Mouse (Mus musculus) liver, embryonic 12.5 days (tissue): ENCODE results near the gene Kcnip1. TPM values are rescaled to one million over a fixed set of nuclear protein-coding genes. Genes with fewer than 3 reads are reported as not detected.

Source experiments
- ATAC-seq: fragments of 200-750 bp; cut with Nextera tagmentation; 2 replicates; pipeline ENCODE4 v1.8.0; 2017; ENCODE audit warnings: moderate number of reproducible peaks, mild to moderate bottlenecking, moderate library complexity
- H3K27ac ChIP-seq: fragments of 300-500 bp; sonication (generic); 2 replicates; pipeline ENCODE4 v1.5.1; 2016; ENCODE audit warnings: mild to moderate bottlenecking
- H3K27me3 ChIP-seq: fragments of 300-500 bp; sonication (generic); replicated peaks from 2 replicates; pipeline ENCODE4 v1.6.1; 2016; ENCODE audit warnings: mild to moderate bottlenecking, moderate library complexity
- H3K36me3 ChIP-seq: fragments of 300-500 bp; sonication (generic); 2 replicates; pipeline ENCODE4 v1.6.1; 2016; ENCODE audit warnings: mild to moderate bottlenecking, moderate library complexity
- H3K4me1 ChIP-seq: fragments of 300-500 bp; sonication (generic); 2 replicates; pipeline ENCODE4 v1.6.1; 2016
- H3K4me2 ChIP-seq: fragments of 300-500 bp; sonication (generic); 2 replicates; pipeline ENCODE4 v1.6.1; 2016; ENCODE audit warnings: mild to moderate bottlenecking, moderate library complexity
- H3K4me3 ChIP-seq: fragments of 300-500 bp; sonication (generic); 2 replicates; pipeline ENCODE4 v1.5.1; 2016; ENCODE audit warnings: mild to moderate bottlenecking, moderate library complexity
- H3K9ac ChIP-seq: fragments of 300-500 bp; sonication (generic); 2 replicates; pipeline ENCODE4 v1.6.1; 2016; ENCODE audit warnings: mild to moderate bottlenecking, moderate library complexity
- H3K9me3 ChIP-seq: fragments of 300-500 bp; sonication (generic); replicated peaks from 2 replicates; pipeline ENCODE4 v1.6.1; 2016; ENCODE audit warnings: mild to moderate bottlenecking, moderate library complexity
- WGBS: fragments of 180-500 bp; shearing (Covaris S2); methylation state at CpG from one replicate; pipeline ENCODE4 v1.1.7; 2016; ENCODE audit not compliant: insufficient replicate concordance; 5-methylcytosine and 5-hydroxymethylcytosine counted together
- polyA plus RNA-seq: library from polyadenylated mRNA; unstranded; fragments of >200 nt; fragmentation: Nextera tagmentation; extraction: Ambion mirVana; gene quantifications from 2 replicates; pipeline ENCODE4 v1.2.1, GENCODE M21; 2016

Kcnip1 gene
- polyA plus RNA-seq, 1 experiment from 2014 or later = 0.39 TPM

DNA sequence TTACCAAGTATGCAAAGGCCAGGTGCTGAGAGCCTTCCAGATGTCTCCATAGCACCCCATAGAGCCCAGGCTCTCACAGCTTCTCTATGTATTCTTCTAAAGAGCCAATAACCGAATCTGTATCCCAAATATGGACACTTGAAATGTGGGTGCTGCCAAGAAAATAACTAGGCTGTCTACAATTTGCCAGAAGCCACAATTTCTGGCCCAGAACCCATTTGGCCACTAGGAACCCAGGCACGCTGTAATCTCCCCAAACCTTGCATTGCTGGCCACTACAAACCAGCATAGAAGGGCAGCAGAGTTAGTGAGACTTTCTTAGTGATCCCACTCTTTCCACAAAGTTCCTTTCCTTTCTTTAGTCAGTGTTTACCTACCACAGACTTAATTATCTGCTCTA is 17.8 kb downstream of the Kcnip1 start:
- no peak overlapping the region for H3K27ac ChIP-seq
- H3K9me3 ChIP-seq = no peaks in the 10 kb centered on the region
- ATAC-seq = no peak
- H3K4me3 ChIP-seq = no peak overlapping the region
- H3K27me3 ChIP-seq = no peaks in the 10 kb centered on the region
- H3K4me1 ChIP-seq = no peaks in the 10 kb centered on the region
- no peak overlapping the region for H3K9ac ChIP-seq
- no peak overlapping the region for H3K4me2 ChIP-seq
- no peaks in the 10 kb centered on the region for H3K36me3 ChIP-seq
- 55% methylated on average over 2 of the region's 2 CpGs for WGBS

GRCm38 (mm10) chr11:33974341-33975040 is 18.5 kb downstream of the Kcnip1 start:
- H3K4me3 ChIP-seq = no peak overlapping the region
- H3K4me2 ChIP-seq = no peak overlapping the region
- no peak overlapping the region for H3K27ac ChIP-seq
- no peak overlapping the region for H3K9ac ChIP-seq
- no peaks in the 10 kb centered on the region for H3K9me3 ChIP-seq
- no peaks in the 10 kb centered on the region for H3K36me3 ChIP-seq
- 70% methylated on average over 14 of the region's 14 CpGs for WGBS
- no peaks in the 10 kb centered on the region for H3K4me1 ChIP-seq
- no peaks in the 10 kb centered on the region for H3K27me3 ChIP-seq
- ATAC-seq = no peak

DNA sequence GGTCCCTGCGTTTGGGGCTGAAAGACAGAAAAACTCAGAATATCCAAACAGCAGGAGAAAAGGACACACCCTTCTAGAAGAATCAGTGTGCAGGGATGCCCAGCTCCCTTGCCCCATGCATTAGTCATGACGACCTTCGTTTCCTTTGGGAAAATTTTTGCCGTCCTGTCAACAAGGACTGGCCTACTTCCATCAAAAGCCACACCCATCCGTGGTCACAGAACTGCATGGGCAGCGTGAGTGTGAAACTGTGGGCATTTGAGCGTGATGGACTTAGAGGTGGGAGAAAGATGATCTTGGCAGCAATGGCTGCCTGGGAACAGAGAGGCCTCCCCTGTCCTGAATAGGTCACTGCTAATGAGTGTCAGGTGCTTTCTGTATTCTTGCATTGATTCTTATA is 20.8 kb downstream of the Kcnip1 start:
- WGBS = 65% methylated on average over 7 of the region's 7 CpGs
- Histone ChIP-seq H3K27me3 (no peaks in the 10 kb centered on the region), H3K4me3 (no peak overlapping the region), H3K27ac (no peak overlapping the region), H3K9ac (no peak overlapping the region), H3K9me3 (no peaks in the 10 kb centered on the region), H3K36me3 (no peaks in the 10 kb centered on the region), H3K4me1 (0 out of 2 replicates have a peak, but pooled peaks cover 6% of the 10 kb centered on the region), H3K4me2 (no peak overlapping the region)
- no peak for ATAC-seq

DNA sequence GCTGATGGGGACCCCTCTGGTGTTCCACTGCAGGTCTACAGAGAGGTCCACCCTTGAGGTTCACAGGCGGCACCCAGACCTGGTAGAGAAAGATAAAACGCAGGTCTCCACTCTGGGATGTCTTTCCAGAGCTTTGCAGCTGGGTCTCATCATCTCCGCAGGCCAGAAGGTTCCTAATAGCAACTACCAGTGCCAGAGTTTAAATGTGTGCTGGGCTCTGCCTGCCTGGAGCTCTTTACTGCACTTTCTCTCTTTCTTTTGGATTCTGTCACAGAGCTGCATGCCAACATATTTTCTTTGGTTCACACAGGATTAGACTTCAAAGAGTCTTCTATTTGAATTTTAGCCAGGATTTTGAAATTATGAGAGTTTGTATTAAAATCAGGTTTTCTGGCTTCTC is 23.8 kb downstream of the Kcnip1 start:
- ATAC-seq = no peak
- Histone ChIP-seq H3K4me1 (0 out of 2 replicates have a peak, but pooled peaks cover 6% of the 10 kb centered on the region), H3K36me3 (no peaks in the 10 kb centered on the region), H3K4me3 (no peak overlapping the region), H3K4me2 (no peak overlapping the region), H3K27me3 (no peaks in the 10 kb centered on the region), H3K9ac (no peak overlapping the region), H3K9me3 (no peaks in the 10 kb centered on the region), H3K27ac (no peak overlapping the region)
- WGBS = 50% methylated on average over 3 of the region's 3 CpGs

DNA sequence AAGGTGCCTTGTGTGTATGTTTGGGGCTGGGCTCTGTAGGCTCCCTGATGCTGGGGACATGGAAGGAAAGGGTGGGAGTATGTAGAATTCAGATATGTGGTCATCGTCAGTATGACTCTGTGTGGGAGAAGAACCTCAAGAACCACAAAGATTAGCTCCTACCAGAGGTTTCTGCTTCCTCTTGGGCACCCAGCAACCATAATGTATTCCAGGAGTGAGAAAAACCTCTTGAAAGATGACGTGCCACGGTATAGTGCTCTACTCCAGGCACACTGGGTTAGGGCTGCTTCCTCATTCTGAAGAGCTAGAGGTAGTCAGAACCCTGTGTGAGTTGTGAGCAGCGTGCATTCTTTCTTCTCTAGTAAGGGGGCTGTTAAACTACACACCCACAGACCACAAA is 25.2 kb downstream of the Kcnip1 start:
- WGBS = 20% methylated on average over 4 of the region's 4 CpGs
- H3K27ac ChIP-seq = no peak overlapping the region
- no peak overlapping the region for H3K9ac ChIP-seq
- H3K4me1 ChIP-seq = 0 out of 2 replicates have a peak, but pooled peaks cover 6% of the 10 kb centered on the region
- no peak overlapping the region for H3K4me2 ChIP-seq
- ATAC-seq = no peak
- H3K36me3 ChIP-seq = no peaks in the 10 kb centered on the region
- H3K4me3 ChIP-seq = no peak overlapping the region
- H3K9me3 ChIP-seq = no peaks in the 10 kb centered on the region
- H3K27me3 ChIP-seq = no peaks in the 10 kb centered on the region

DNA sequence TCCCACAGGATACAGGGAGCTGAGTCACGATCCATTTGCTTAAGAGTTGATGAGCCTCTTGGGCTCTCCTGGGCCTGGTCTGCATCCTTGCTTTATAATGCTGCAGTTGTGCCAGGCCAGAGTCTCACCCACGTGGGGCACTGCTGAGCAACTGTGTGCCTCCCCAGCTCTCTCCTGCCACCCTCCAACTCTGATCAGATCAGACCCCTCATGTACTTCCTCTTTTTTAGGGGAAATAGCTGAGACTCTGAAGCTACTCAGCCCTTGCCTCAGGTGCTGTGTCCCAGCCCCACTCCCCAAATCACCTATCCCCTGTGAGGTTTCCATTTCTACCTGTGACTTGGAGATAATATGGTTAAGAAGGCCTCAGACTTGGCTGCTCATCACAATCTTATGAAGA is 27.6 kb downstream of the Kcnip1 start:
- Histone ChIP-seq H3K27me3 (no peaks in the 10 kb centered on the region), H3K9ac (no peak overlapping the region), H3K4me1 (0 out of 2 replicates have a peak, but pooled peaks cover 6% of the 10 kb centered on the region), H3K36me3 (no peaks in the 10 kb centered on the region), H3K4me3 (no peak overlapping the region), H3K9me3 (no peaks in the 10 kb centered on the region), H3K27ac (no peak overlapping the region), H3K4me2 (no peak overlapping the region)
- no peak for ATAC-seq
- 20% methylated on average over 2 of the region's 2 CpGs for WGBS

GRCm38 (mm10) chr11:33962688-33963407 is 30.1 kb downstream of the Kcnip1 start, which contains the start of gene Kcnmb1:
Gene Kcnmb1, plus strand, starts transcription at chr11:33963013.
- H3K27me3 ChIP-seq = no peaks in the 10 kb centered on the region
- H3K4me3 ChIP-seq = no peak within 1 kb of the TSS
- H3K9ac ChIP-seq = no peak within 1 kb of the TSS
- no peak within 1 kb of the TSS for H3K4me2 ChIP-seq
- no peak for ATAC-seq
- H3K4me1 ChIP-seq = 0 out of 2 replicates have a peak, but pooled peaks cover 1% of the 10 kb centered on the region
- H3K36me3 ChIP-seq = no peaks in the 10 kb centered on the region
- no peak within 1 kb of the TSS for H3K27ac ChIP-seq
- H3K9me3 ChIP-seq = no peaks in the 10 kb centered on the region
- 23% methylated on average over 6 of the region's 6 CpGs for WGBS

DNA sequence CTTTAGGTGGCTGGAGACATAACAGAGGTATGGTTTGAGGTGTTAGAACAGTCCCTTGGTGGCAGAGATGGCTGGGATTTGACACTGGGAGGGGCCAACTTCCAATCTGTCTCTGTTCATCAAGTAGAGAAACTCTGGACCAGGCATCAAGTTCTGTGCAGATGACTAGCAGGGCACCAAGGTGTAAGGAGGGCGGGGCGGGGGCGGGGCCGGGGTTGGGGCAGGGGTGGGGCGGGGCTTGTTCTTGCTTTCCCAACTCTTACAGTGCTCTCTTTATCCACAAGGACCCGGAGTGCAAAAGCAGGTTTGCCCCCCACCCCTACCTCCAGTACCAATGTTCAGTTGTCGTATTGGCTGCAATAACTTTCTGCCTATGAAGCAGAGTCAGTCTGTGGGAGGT is 30.8 kb downstream of the Kcnip1 start:
- no peak for ATAC-seq
- no peaks in the 10 kb centered on the region for H3K9me3 ChIP-seq
- H3K4me1 ChIP-seq = no peaks in the 10 kb centered on the region
- H3K27ac ChIP-seq = no peak overlapping the region
- H3K36me3 ChIP-seq = no peaks in the 10 kb centered on the region
- H3K4me3 ChIP-seq = no peak overlapping the region
- 28% methylated on average over 7 of the region's 7 CpGs for WGBS
- H3K27me3 ChIP-seq = no peaks in the 10 kb centered on the region
- no peak overlapping the region for H3K9ac ChIP-seq
- H3K4me2 ChIP-seq = no peak overlapping the region

GRCm38 (mm10) chr11:33958713-33959112 is 34.2 kb downstream of the Kcnip1 start:
- H3K4me1 ChIP-seq = no peaks in the 10 kb centered on the region
- no peaks in the 10 kb centered on the region for H3K9me3 ChIP-seq
- no peak overlapping the region for H3K4me2 ChIP-seq
- no peaks in the 10 kb centered on the region for H3K36me3 ChIP-seq
- no peak for ATAC-seq
- H3K4me3 ChIP-seq = no peak overlapping the region
- H3K9ac ChIP-seq = no peak overlapping the region
- WGBS = 50% methylated on average over 8 of the region's 8 CpGs
- no peak overlapping the region for H3K27ac ChIP-seq
- H3K27me3 ChIP-seq = peaks cover 14% of the 10 kb centered on the region

DNA sequence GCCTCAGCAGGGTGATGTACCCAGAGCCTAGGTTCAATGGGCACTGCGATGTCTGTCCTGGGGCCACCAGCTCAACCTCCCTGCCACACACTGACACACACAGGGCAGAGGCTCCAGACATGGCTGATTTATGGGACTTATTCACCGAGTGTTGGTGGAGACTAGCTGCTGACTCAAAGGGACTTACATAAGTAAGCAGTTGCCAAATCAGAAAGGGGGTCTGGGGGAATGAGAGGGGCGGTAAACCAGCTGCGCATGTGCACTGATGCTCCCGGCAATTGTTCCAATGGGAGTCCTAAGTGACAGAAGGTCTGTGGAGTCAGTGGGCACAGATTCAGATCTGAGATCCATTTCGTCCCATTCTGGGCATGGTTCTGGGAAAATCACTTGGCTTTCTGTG is 35.4 kb downstream of the Kcnip1 start:
- Histone ChIP-seq H3K9me3 (no peaks in the 10 kb centered on the region), H3K27me3 (peaks cover 14% of the 10 kb centered on the region), H3K9ac (no peak overlapping the region), H3K4me2 (no peak overlapping the region), H3K36me3 (no peaks in the 10 kb centered on the region), H3K4me3 (no peak overlapping the region), H3K27ac (no peak overlapping the region), H3K4me1 (no peaks in the 10 kb centered on the region)
- no peak for ATAC-seq
- WGBS = 73% methylated on average over 6 of the region's 6 CpGs

DNA sequence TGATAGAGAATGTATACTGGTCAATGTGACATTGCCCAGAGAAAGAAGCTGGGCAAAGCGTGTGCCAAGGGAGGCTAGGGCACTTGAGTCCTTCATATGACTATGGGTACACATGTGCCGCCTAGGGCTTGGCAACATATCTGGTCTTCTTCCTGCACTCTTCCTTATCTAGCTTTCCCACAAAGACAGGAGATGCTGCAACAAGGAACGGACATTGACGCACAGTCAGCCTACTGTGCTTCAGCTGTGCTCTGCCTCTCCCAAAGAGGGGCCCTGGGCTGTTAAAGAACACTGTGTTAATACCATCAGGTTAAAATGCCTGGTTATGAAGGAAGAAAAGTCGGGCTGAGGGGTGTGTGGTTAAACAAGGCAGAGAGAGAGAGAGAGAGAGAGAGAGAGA is 36.3 kb downstream of the Kcnip1 start:
- ATAC-seq = no peak
- no peak overlapping the region for H3K27ac ChIP-seq
- H3K4me3 ChIP-seq = no peak overlapping the region
- peaks cover 14% of the 10 kb centered on the region for H3K27me3 ChIP-seq
- 42% methylated on average over 5 of the region's 5 CpGs for WGBS
- H3K9me3 ChIP-seq = no peaks in the 10 kb centered on the region
- H3K36me3 ChIP-seq = no peaks in the 10 kb centered on the region
- no peaks in the 10 kb centered on the region for H3K4me1 ChIP-seq
- no peak overlapping the region for H3K9ac ChIP-seq
- no peak overlapping the region for H3K4me2 ChIP-seq

DNA sequence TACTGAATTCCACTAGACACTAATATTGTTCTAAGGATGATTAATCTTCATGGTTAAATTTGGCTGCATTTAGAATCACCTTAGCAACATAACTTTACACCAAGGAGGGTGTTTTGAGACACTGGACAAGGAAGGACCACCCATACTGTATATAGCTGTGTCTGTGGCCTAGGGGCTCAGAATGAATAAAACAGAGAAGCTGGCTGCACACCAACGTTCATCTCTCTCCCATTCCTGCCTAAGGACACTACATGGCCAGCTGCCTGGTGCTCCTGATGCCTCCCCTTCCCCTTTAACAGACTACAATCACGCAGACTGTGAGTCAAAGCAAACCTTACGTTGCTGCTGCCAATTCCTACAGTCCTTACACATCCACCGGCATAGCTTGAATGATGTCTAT is 37.0 kb downstream of the Kcnip1 start:
- Histone ChIP-seq H3K9me3 (no peaks in the 10 kb centered on the region), H3K4me3 (no peak overlapping the region), H3K4me1 (no peaks in the 10 kb centered on the region), H3K4me2 (no peak overlapping the region), H3K27ac (no peak overlapping the region), H3K36me3 (no peaks in the 10 kb centered on the region), H3K27me3 (peaks cover 14% of the 10 kb centered on the region), H3K9ac (no peak overlapping the region)
- WGBS = 62% methylated on average over 4 of the region's 4 CpGs
- no peak for ATAC-seq
